Mouse (Mus musculus): ENCODE measurements at regions not wholly inside any gene's neighbourhood (a gene's known extent, or its start where the extent isn't known, plus 50 kb on each side); places are given as distances from the start of the nearest gene placed in this dataset.

DNA sequence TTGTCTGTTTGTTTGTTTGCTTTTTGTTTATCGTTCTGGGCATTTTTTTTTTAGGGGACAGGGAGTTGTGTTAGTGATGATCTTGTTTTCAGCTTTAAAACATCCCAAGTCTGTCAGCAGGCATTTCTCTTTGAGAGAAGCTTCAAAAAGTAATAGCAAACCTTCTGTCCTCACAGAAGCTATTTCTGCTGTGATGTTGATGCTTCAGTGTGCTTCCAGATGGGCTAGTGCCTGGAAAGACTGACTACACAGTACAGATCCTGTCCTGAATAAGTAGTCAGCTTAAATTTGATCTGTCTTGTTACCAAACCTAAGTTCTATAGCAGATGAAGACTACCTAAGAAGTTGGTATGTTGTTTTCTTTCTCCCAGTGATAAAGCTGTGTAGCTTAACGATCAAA is 94.4 kb upstream of the Irak1bp1 start:
- Histone ChIP-seq H3K4me1 (replicated peaks) (no peaks in the 10 kb centered on the region), H3K4me2 (no peak overlapping the region), H3K9me3 (no peaks in the 10 kb centered on the region), H3K9ac (no peak overlapping the region), H3K27ac (replicated peaks) (no peak overlapping the region), H3K4me3 (no peak overlapping the region), H3K36me3 (no peaks in the 10 kb centered on the region), H3K27me3 (no peaks in the 10 kb centered on the region)
- ATAC-seq (ENCODE audit: low read depth), result no peak
- WGBS, result 71% methylated on average over 2 of the region's 2 CpGs

GRCm38 (mm10) chr9:82759979-82760378 is 69.4 kb upstream of the Irak1bp1 start:
- H3K27ac ChIP-seq (replicated peaks), result no peak overlapping the region
- H3K36me3 ChIP-seq, result no peaks in the 10 kb centered on the region
- no peak for ATAC-seq (ENCODE audit: low read depth)
- H3K27me3 ChIP-seq, result no peaks in the 10 kb centered on the region
- no peaks in the 10 kb centered on the region for H3K9me3 ChIP-seq
- no peak overlapping the region for H3K9ac ChIP-seq
- H3K4me2 ChIP-seq, result no peak overlapping the region
- WGBS, result 82% methylated on average over 5 of the region's 5 CpGs
- no peaks in the 10 kb centered on the region for H3K4me1 ChIP-seq (replicated peaks)
- no peak overlapping the region for H3K4me3 ChIP-seq

DNA sequence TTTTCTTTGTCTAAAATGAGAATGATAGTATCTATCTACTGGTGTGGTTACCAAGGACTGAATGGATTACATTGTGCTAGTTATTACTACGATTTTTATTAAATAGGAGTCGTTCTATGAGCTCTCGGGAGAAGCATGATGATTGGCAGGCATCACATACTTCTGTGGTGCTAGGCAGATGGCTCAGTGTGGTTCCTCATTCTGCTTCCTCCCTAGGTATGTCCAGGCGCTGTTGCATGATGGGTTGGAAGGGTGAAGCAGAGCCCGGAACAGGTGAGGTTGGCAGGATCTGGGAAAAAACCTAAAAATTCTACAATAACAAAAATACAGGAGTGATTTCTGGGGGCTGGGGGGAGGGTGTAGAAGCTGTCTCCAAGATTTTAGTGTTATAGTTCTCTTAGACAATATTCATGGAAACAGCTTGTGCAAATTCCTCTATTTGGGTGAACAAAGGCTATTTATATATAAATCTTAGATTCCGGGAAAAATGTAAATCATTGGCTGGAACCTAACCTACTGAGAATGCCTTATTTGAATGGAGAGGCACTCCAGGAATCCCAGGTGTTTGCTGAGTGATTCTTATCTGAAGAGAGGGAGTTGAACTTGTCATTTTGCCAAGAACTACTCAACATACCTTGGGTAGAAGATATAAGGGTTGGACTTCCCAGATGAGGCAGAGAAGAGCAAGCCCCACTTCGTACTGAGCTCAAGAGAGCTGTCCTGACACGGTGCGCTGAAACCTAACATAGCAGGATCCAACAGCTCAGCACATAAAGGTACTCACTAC is 68.5 kb upstream of the Irak1bp1 start:
- Histone ChIP-seq H3K4me2 (no peak overlapping the region), H3K9ac (no peak overlapping the region), H3K9me3 (no peaks in the 10 kb centered on the region), H3K4me1 (replicated peaks) (no peaks in the 10 kb centered on the region), H3K27ac (replicated peaks) (no peak overlapping the region), H3K4me3 (no peak overlapping the region), H3K36me3 (no peaks in the 10 kb centered on the region), H3K27me3 (no peaks in the 10 kb centered on the region)
- no peak for ATAC-seq (ENCODE audit: low read depth)
- 89% methylated on average over 9 of the region's 9 CpGs for WGBS

DNA sequence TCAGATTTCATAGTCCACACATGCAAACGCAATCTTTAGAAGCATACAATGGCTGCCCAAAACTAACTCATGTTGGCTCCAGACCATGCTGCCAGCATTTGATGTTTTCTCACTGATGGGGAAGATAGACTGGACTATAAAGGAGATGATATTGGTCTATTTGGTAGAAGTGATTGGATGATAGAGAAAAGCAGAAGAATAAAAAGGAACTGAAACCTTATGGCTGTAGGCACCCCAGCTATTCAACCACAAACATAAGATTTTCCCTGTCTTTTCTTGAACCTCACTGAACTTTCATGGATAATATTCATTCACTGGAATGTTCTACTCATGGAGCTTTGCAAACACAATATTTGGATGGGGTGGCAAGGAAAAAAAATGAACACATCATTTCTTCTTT is 65.7 kb upstream of the Irak1bp1 start:
- no peak overlapping the region for H3K4me3 ChIP-seq
- no peaks in the 10 kb centered on the region for H3K27me3 ChIP-seq
- H3K4me1 ChIP-seq (replicated peaks), result no peaks in the 10 kb centered on the region
- no peaks in the 10 kb centered on the region for H3K9me3 ChIP-seq
- no peaks in the 10 kb centered on the region for H3K36me3 ChIP-seq
- no peak overlapping the region for H3K4me2 ChIP-seq
- no peak for ATAC-seq (ENCODE audit: low read depth)
- no peak overlapping the region for H3K27ac ChIP-seq (replicated peaks)
- no peak overlapping the region for H3K9ac ChIP-seq
- 95% methylated on average over 1 of the region's 1 CpGs for WGBS

Data from neural tube, embryonic 13.5 days (tissue).